Mouse (Mus musculus) E14TG2a.4 (cell line): ENCODE measurements around the gene Hpd.

Experiments
- CTCF ChIP-seq: conservative IDR thresholded peaks from 2 replicates; pipeline ENCODE4 v1.5.1; 2014; ENCODE audit warnings: low read length
- NANOG ChIP-seq: IDR thresholded peaks from 2 replicates; pipeline ENCODE4 v1.6.1; 2014; ENCODE audit warnings: borderline replicate concordance, low read length, mixed read lengths
- POU5F1 ChIP-seq: IDR thresholded peaks from 2 replicates; pipeline ENCODE4 v1.6.1; 2014; ENCODE audit warnings: low read length, borderline replicate concordance

GRCm38 (mm10) chr5:123139722-123140627 is 42.6 kb downstream of the Hpd start:
- TF ChIP-seq POU5F1 (no peak), CTCF (no peak), NANOG (no peak)
